Mouse (Mus musculus): Measurements from ENCODE around the gene Grip1. TPM values are rescaled to one million over a fixed set of nuclear protein-coding genes. Genes with fewer than 3 reads are reported as not detected.

Gene Grip1
- total RNA-seq, 2 experiments from 2014 or later = not detected

DNA sequence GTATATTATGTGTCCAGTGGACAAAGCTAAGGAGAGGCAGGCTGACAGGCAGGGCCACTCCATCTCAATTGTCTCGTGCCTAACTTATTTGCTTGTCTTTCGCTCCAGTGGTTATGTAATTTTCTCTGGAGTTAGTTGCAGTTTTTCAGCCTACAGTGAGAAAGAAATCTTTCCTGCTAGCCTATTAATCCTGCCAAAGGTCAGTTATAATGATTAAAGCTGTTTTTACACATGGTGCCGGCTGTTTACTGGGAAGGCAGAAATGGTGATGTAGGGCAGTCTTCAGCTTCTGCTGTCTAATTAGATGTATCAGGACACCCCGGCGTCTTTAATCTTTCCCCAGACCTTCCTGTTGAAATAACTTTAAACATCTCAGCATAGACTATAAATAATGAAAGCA is 276.6 kb downstream of the Grip1 start:
- intact Hi-C loops (cut with DNase I) = no loop called here
- no peak for DNase-seq

DNA sequence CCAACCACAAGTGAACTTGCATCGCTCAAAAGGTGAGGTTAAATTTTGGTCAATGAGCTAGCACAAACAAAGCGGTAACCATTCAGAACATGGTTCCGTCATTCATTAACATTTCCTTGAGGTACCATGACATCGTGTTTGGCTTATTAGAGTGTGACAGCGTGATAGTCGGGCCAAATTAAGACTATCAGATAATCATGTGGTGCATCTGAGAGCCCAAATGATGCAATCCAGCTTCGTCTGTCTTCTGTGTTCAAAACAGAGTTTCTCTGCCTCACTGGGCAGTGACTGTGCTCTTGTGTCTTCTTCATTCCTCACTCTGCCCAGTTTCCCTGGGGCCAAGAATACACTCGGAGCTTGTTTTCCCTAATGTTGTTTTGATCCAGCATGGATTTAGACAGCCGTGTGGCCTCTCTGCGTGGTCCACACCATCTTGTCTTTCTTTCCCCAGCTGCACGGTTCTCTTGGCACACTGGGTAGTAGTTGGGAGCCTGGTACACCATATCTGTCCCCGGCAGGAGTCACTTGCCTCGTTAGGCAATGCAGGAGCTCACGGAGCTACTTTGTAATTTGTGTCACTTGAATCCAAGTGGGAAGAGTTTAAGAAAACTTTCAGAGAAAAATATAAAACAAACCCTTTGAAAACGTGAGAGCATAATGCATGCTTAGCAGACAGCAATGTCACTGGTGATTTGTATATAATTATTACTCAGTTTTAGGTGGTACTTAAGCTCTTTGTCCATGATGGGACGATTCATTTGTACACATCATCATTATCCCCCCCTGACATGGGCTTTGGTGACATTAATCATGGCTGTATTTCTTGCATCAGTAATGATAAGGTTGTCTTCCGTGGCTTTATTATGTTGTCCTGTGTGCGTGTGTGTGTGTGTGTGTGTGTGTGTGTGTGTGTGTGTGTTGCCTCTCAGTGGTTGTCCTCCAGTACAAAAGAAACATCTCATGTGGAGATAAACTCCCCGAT is 281.7 kb downstream of the Grip1 start:
- intact Hi-C loops (cut with DNase I) = no loop called here
- no peak for DNase-seq

DNA sequence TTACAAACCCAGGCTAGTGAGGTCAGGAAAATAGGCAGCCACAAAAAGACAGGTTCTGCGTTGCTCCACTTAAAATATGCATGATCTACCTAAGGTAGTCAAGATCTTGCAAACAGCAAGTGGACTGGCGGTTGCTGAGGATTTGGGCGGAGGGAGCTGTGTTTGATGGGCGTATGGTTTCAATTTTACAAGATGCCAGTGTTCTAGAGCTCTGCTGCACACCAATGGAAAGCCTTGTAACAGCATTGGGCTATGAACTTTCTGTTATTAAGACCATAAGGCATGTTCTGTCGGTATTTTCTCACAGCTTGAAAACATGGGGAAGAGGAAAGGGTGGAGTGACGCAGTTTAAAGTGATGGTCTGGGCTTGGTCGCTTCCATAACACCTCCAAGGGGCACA is 285.8 kb downstream of the Grip1 start:
- DNase-seq = no peak
- intact Hi-C loops (cut with DNase I) = no loop called here

DNA sequence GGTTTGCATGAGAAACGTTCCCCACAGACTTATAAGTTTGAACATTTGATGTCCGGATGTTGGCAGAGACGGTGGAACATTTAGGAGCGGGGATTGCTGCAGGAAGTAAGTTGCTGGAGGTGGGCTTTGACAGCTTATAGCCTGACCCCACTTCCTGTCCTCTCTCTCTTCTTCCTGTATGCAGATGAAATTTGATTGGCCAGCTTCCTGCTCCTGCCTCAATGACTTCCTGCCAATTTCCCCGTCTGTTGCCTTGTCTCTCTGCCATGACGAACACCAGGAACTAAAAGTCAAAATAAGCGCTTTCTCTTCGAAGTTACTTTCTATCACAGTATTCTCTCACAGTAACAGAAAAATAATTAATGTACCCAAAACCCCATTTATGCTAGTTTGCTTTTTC is 289.1 kb downstream of the Grip1 start:
- intact Hi-C loops (cut with DNase I) = no loop called here
- no peak for DNase-seq

GRCm38 (mm10) chr10:119752361-119752798 is 298.8 kb downstream of the Grip1 start:
- no peak for DNase-seq
- intact Hi-C loops (cut with DNase I) = no loop called here

GRCm38 (mm10) chr10:119756271-119756670 is 302.6 kb downstream of the Grip1 start:
- DNase-seq = no peak
- intact Hi-C loops (cut with DNase I) = no loop called here

- no peak for DNase-seq
Observed at GRCm38 (mm10) chr10:119757219-119757618, 303.6 kb downstream of the Grip1 start.

DNA sequence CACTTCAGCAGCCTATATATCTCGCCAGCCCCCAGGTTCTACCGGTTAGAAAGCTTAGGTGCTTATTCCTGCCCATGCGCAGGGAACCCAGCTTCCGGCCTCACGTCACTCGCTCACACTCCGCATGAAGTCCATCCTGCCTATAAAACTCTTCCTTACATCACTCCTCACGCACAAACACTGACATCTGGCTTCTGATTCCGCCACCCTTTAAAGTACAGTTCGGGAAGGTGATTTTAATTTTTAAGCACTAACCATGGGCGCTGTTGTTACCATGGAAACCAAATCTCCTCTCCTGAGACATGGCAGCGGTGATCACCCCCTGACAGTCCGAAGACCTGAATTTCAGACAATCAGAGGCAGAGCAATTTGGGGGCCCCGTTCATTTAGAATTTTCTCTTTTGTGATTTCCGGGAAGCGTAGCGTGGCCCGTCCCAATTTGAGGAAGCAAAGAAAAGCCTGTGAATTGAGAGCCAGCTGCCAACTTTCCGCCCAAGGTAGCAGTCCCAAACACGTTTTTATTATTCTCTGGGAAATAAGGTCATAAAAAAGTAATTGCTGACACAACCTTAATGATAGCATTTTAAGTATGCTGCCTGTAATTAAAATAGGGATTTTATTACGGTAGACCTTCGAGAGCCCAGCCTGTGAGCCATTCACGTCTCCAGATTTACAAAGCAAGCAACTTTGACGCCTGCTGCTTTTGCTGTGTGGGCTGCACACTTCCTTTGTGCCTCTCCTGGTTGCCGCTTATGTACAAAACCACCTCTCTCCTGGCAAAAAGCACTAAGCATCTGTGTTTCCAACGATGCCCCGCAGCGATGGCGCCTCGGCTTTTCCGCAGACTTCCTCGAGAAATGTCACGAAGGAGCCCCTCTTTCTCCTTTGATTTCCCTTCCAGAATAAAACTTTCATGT is 308.1 kb downstream of the Grip1 start:
- intact Hi-C loops (cut with DNase I) = no loop called here
- no peak for DNase-seq

More at GRCm38 (mm10) chr10:119757219-119757618, 303.6 kb downstream of the Grip1 start:
- intact Hi-C loops (cut with DNase I) = no loop called here

DNA sequence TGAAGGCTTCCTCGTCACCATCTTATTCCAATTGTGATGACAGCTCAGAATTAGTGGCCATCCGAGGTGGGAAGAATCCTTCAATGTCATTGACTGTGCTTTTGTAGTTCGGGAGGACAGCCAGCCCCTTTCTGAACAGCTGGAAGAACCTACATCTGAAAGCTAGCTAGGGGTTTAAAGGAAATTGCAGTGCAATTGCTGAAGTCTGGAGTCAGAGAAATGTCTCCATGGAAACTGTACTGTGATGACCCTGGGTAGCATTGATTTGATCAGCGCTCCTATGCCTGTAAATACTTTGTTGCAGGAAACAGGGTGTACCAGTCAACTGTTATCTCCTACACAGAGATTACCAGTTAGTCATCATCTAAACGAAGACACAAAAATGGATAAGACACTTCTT is 325.2 kb downstream of the Grip1 start:
- DNase-seq = no peak
- intact Hi-C loops (cut with DNase I) = no loop called here

DNA sequence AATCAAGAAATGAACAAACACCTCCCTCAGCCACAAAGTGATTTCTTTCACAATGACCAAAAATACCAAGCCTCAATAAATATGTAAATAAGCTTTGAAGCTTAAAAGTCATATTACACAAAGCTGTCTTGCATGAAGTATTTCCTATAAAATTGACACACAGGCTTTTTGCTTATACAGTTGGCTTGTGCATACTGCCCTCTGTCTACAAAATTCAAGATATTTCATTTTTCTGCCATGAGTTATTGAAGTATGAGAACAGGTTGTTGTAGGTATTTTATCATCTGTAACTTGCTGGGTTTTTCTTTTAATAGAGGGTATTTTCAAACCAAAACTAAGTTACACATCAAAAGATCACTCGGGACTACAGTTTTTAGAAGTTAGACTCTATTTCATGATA is 326.0 kb downstream of the Grip1 start:
- DNase-seq = no peak
- intact Hi-C loops (cut with DNase I) = no loop called here

GRCm38 (mm10) chr10:119790507-119790906 is 336.9 kb downstream of the Grip1 start:
- intact Hi-C loops (cut with DNase I) = no loop called here
- no peak for DNase-seq

DNA sequence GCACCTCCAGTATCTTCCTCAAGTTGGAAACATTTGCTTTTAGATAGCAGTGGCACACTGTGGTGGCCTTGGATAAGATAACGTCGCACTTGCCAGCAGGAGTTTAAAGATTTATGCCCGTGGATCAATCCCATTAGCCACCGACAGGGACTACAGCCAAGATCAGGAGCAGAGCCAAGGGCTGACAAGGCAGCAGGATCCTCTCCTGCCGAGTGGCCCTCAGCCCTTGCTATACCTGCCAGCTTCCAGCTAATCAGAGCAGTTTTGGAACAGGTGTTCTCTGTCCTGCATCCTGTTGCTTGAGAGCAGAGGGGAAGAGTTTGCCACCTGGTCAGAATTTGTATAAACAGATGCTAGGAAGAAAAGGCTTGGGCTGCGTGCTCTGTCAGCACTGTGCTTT is 348.8 kb downstream of the Grip1 start:
- DNase-seq = no peak
- intact Hi-C loops (cut with DNase I) = loop anchor here (5.0 kb wide), 1 partner anchor 320 kb away; no protein-coding TSS in a partner anchor

DNA sequence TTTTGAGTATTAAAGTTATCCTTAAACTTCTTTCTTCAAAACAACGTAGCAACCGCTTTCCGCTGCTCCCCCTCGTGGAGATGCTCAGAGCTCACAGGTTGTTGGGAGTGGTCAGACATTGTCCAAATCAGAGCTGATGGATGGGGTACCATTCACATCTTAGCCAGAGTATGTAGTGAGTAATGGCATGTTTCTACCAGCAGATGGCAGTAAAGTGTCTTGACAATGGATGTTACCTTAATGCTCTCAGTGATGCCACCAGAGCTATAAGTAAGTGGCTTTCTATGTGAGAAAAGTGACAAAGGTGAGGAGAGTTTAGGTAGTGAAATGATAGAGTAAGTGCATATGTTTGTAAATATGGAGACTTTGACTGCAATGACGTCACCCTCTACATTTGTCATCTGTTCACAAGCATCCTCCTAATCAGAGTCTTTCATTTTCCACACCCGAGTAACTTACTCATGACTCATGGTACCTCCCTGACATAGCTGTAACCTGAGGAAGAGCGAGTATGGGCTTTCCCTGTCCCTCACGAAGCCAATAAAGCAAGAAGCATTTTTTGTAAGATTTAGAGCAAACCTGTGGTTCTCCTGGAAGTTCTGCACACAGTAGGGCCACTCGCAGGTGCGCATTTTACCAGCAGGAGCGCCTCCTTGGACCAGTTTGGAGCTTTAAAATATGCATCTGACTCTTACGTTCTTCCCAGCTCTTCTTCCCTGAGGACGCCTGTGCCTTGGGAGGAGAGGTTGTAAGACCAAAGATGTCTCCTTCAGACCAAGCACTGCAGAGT is 350.2 kb downstream of the Grip1 start:
- intact Hi-C loops (cut with DNase I) = loop anchor here (5.0 kb wide), 1 partner anchor 318 kb away; no protein-coding TSS in a partner anchor

DNA sequence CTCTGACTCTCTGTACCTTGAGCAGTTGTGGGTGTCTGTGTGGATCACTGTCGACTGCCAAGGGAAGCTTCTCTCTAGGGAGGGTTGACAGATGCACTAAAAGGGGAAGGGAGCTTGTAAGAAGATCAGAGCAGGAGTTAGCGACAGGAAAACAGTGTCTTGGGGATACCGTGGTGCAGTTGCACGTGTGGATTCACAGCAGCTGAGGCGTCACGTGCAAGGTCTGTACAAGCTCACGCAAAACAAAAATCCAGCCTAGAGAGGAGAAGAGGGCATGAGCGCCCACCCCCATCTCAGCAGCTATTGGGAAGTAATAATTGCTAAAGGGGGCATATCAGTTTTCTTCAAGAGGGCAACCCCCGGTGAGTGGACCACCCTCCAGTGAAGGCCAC is 350.8 kb downstream of the Grip1 start:
- no peak for DNase-seq
- intact Hi-C loops (cut with DNase I) = loop anchor here (5.0 kb wide), 1 partner anchor 318 kb away; no protein-coding TSS in a partner anchor

More for the DNA sequence above, 350.2 kb downstream of the Grip1 start:
- no peak for DNase-seq

DNA sequence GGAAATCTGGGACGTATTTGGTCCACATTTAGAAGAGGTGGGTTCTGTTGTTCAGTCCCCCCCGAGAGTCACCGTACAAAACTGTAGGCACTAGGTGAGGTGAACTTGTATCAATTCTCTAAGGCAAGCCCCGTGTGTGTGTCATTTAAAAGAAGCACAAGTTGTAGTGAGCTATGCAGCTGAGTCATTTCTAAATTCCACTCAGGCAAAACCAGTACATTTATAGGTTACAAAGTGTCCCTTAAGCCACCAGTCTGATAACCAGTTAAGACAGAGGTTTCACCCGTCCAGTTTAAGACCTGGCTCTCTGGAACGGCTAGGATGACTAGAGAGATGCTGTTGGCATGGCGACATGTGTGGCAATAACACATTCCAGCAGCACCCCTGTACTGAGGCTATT is 351.5 kb downstream of the Grip1 start:
- intact Hi-C loops (cut with DNase I) = no loop called here
- no peak for DNase-seq

GRCm38 (mm10) chr10:119806151-119806550 is 352.5 kb downstream of the Grip1 start:
- no peak for DNase-seq
- intact Hi-C loops (cut with DNase I) = no loop called here

GRCm38 (mm10) chr10:119808384-119808783 is 354.8 kb downstream of the Grip1 start:
- no peak for DNase-seq
- intact Hi-C loops (cut with DNase I) = no loop called here

DNA sequence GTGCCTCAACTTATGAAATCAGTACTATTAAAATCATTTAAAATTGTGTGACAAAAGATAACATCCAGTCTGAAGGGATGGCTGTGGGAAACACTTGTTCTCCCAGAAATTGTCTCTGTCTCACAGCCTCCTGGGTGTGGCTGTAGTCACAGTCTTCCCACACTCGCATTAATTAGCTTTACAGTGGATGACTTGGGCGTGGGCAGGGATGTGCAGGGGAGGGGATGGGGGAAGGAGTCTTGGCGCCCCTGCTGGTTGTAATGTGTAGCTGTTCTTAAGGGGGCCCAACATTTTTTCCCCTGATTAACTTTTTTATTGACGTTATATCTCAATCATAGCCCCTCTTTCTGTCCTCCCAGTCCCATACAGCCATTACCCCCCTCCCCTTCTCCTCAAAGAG is 360.5 kb downstream of the Grip1 start:
- no peak for DNase-seq
- intact Hi-C loops (cut with DNase I) = no loop called here

- no peak for DNase-seq
- intact Hi-C loops (cut with DNase I) = no loop called here
Observed at GRCm38 (mm10) chr10:119816001-119816400, 362.4 kb downstream of the Grip1 start.

GRCm38 (mm10) chr10:119818381-119818780 is 364.8 kb downstream of the Grip1 start:
- DNase-seq = no peak
- intact Hi-C loops (cut with DNase I) = no loop called here
